Mouse (Mus musculus) midbrain, embryonic 12.5 days (tissue): Measurements from ENCODE around the gene Zfp780b. TPM values are rescaled to one million over a fixed set of nuclear protein-coding genes. Genes with fewer than 3 reads are reported as not detected.
A peak's percentile ranks its signal among the peaks of the same experiment; 100 is the strongest.
"Not testable (repeated sequence)": the region's sequence is repeated elsewhere in the genome, so short reads cannot be mapped to it uniquely, and the experiment has no call there.

ENCODE experiments used
- ATAC-seq: fragments of 200-750 bp; cut with Nextera tagmentation; 2 replicates; pipeline ENCODE4 v1.8.0; 2017; ENCODE audit warnings: low read depth, moderate TSS enrichment, moderate library complexity; ENCODE audit not compliant: low FRiP score
- H3K27ac ChIP-seq: fragments of 300-500 bp; sonication (generic); replicated peaks from 2 replicates; pipeline ENCODE4 v1.5.1; 2016; ENCODE audit warnings: mild to moderate bottlenecking
- H3K27me3 ChIP-seq: fragments of 300-500 bp; sonication (generic); 2 replicates; pipeline ENCODE4 v1.6.1; 2016; ENCODE audit warnings: mild to moderate bottlenecking
- H3K36me3 ChIP-seq: fragments of 300-500 bp; sonication (generic); 2 replicates; pipeline ENCODE4 v1.6.1; 2016
- H3K4me1 ChIP-seq: fragments of 300-500 bp; sonication (generic); 2 replicates; pipeline ENCODE4 v1.6.1; 2016
- H3K4me2 ChIP-seq: fragments of 300-500 bp; sonication (generic); replicated peaks from 2 replicates; pipeline ENCODE4 v1.6.1; 2016; ENCODE audit warnings: mild to moderate bottlenecking, moderate library complexity
- H3K4me3 ChIP-seq: fragments of 300-500 bp; sonication (generic); 2 replicates; pipeline ENCODE4 v1.5.1; 2016; ENCODE audit warnings: mild to moderate bottlenecking
- H3K9ac ChIP-seq: fragments of 300-500 bp; sonication (generic); replicated peaks from 2 replicates; pipeline ENCODE4 v1.6.1; 2016; ENCODE audit warnings: mild to moderate bottlenecking, moderate library complexity
- H3K9me3 ChIP-seq: fragments of 300-500 bp; sonication (generic); 2 replicates; pipeline ENCODE4 v1.6.1; 2016; ENCODE audit warnings: mild to moderate bottlenecking
- WGBS: fragments of 180-500 bp; shearing (Covaris S2); methylation state at CpG from one replicate; pipeline ENCODE4 v1.1.7; 2016; 5-methylcytosine and 5-hydroxymethylcytosine counted together
- polyA plus RNA-seq: library from polyadenylated mRNA; unstranded; fragments of >200 nt; fragmentation: Nextera tagmentation; extraction: Ambion mirVana; gene quantifications from 2 replicates; pipeline ENCODE4 v1.2.1, GENCODE M21; 2016

The Zfp780b gene
- 25.7 and 27.2 TPM in 2 replicates for polyA plus RNA-seq

GRCm38 (mm10) chr7:27978683-27979528, at the start of gene Zfp780b:
Gene Zfp780b, minus strand, starts transcription at chr7:27979171.
- peak within 1 kb of the TSS; percentile 80 for H3K4me3 ChIP-seq
- peak within 1 kb of the TSS; percentile 44 for H3K27ac ChIP-seq
- H3K36me3 ChIP-seq, result 0 out of 2 replicates have a peak, but pooled peaks cover 3% of the 10 kb centered on the region
- peaks cover 18% of the 10 kb centered on the region for H3K9me3 ChIP-seq
- H3K27me3 ChIP-seq, result no peaks in the 10 kb centered on the region
- peak within 1 kb of the TSS; percentile 85 for H3K9ac ChIP-seq
- WGBS, result under 1% methylated on average over 29 of the region's 29 CpGs
- H3K4me1 ChIP-seq, result peaks cover 12% of the 10 kb centered on the region
- ATAC-seq, result peak; percentile 89
- peak within 1 kb of the TSS; percentile 86 for H3K4me2 ChIP-seq

GRCm38 (mm10) chr7:28014445-28014810, 35.5 kb upstream of the Zfp780b start:
- Histone ChIP-seq H3K27me3 (no peaks in the 10 kb centered on the region), H3K36me3 (peaks cover 12% of the 10 kb centered on the region; the same call in 1 of the 2 replicates), H3K9me3 (0 out of 2 replicates have a peak, but pooled peaks cover 4% of the 10 kb centered on the region), H3K9ac (peak overlapping the region; percentile 90), H3K27ac (peak overlapping the region; percentile 16; the same call in 1 of the 2 replicates), H3K4me3 (peak overlapping the region; percentile 66), H3K4me1 (peaks cover 13% of the 10 kb centered on the region), H3K4me2 (peak overlapping the region; percentile 96)
- WGBS, result 23% methylated on average over 7 of the region's 7 CpGs
- peak; percentile 34; the same call in 1 of the 2 replicates for ATAC-seq

- Histone ChIP-seq H3K27me3 (no peaks in the 10 kb centered on the region), H3K36me3 (peaks cover 15% of the 10 kb centered on the region; the same call in 1 of the 2 replicates), H3K4me3 (peak within 1 kb of the TSS; percentile 66), H3K4me2 (peak within 1 kb of the TSS; percentile 96), H3K9ac (peak within 1 kb of the TSS; percentile 90), H3K4me1 (peaks cover 13% of the 10 kb centered on the region), H3K9me3 (0 out of 2 replicates have a peak, but pooled peaks cover 2% of the 10 kb centered on the region), H3K27ac (peak within 1 kb of the TSS; percentile 16; the same call in 1 of the 2 replicates)
- 1% methylated on average over 47 of the region's 47 CpGs for WGBS
- peak; percentile 93 for ATAC-seq
Measured at GRCm38 (mm10) chr7:28013549-28014444, 34.8 kb upstream of the Zfp780b start, which contains the start of gene Zfp850. Gene Zfp850, minus strand, starts transcription at chr7:28014115.

GRCm38 (mm10) chr7:28010271-28010670, 31.3 kb upstream of the Zfp780b start:
- H3K4me3 ChIP-seq, result no peak overlapping the region
- H3K9me3 ChIP-seq, result no peaks in the 10 kb centered on the region
- H3K4me1 ChIP-seq, result peaks cover 13% of the 10 kb centered on the region
- no peak overlapping the region for H3K27ac ChIP-seq
- WGBS, result 92% methylated on average over 3 of the region's 3 CpGs
- no peak overlapping the region for H3K9ac ChIP-seq
- peaks cover 31% of the 10 kb centered on the region for H3K36me3 ChIP-seq
- no peaks in the 10 kb centered on the region for H3K27me3 ChIP-seq
- no peak overlapping the region for H3K4me2 ChIP-seq
- no peak for ATAC-seq

GRCm38 (mm10) chr7:27982197-27982596, 3.2 kb upstream of the Zfp780b start:
- no peaks in the 10 kb centered on the region for H3K27me3 ChIP-seq
- no peak overlapping the region for H3K27ac ChIP-seq
- H3K36me3 ChIP-seq, result peaks cover 19% of the 10 kb centered on the region
- no peak overlapping the region for H3K4me2 ChIP-seq
- whole genome bisulfite sequencing, result 65% methylated on average over 2 of the region's 2 CpGs
- peaks cover 12% of the 10 kb centered on the region for H3K4me1 ChIP-seq
- no peak overlapping the region for H3K4me3 ChIP-seq
- no peak for ATAC-seq
- H3K9ac ChIP-seq, result no peak overlapping the region
- H3K9me3 ChIP-seq, result peaks cover 42% of the 10 kb centered on the region

DNA sequence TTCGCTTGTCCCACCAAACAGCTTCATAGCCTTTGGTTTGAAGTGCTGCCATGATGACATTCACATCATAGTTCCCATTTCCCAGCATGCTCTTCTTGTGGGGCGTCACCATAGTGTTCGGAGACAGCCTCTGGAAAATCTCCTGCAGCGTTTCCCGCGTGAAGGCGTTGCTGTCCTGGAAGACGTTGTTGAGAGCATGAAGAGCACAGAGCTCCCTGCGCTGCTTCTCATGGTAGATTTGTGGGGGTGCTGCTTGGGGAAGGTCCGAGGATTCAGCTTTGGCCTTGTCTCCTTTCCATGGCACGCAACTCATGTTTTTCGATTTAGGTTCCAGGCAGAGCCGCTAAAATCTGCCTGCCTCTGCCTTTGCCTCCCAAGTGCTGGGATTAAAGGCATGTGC, 29.5 kb downstream of the Zfp780b start:
- H3K27me3 ChIP-seq, H3K9me3 ChIP-seq, H3K36me3 ChIP-seq, H3K4me3 ChIP-seq, ATAC-seq, H3K9ac ChIP-seq, H3K4me2 ChIP-seq, H3K4me1 ChIP-seq, H3K27ac ChIP-seq: not testable (repeated sequence)
- WGBS, result 95% methylated on average over 13 of the region's 13 CpGs

- not testable (repeated sequence) for ATAC-seq, H3K4me2 ChIP-seq, H3K9me3 ChIP-seq, H3K27ac ChIP-seq, H3K4me1 ChIP-seq, H3K36me3 ChIP-seq, H3K9ac ChIP-seq, H3K4me3 ChIP-seq, H3K27me3 ChIP-seq
- WGBS, result 35% methylated on average over 5 of the region's 7 CpGs
Measured at GRCm38 (mm10) chr7:27941869-27942268, 37.1 kb downstream of the Zfp780b start.

DNA sequence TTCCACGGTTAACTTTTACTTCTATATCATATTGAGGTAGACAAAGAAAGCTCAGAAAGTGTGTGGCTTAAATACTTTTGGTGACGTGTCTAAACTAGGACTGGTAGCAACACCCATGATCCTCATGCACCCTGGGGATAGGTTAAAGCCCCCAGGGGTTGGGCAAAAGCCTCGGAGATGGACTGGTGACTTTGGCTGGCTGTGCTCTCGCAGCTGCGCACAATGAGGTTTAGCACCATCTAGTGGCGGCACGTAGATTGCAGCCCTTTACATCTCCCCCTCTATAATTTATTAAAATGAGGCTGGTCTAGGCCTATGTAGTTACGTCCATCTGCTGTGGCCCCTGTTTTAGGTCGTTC, 45.2 kb downstream of the Zfp780b start:
- not testable (repeated sequence) for H3K4me3 ChIP-seq, H3K27me3 ChIP-seq, ATAC-seq, H3K9ac ChIP-seq, H3K4me1 ChIP-seq, H3K9me3 ChIP-seq, H3K27ac ChIP-seq, H3K36me3 ChIP-seq
- peak overlapping the region; percentile 40 for H3K4me2 ChIP-seq
- 8% methylated on average over 1 of the region's 9 CpGs for WGBS

DNA sequence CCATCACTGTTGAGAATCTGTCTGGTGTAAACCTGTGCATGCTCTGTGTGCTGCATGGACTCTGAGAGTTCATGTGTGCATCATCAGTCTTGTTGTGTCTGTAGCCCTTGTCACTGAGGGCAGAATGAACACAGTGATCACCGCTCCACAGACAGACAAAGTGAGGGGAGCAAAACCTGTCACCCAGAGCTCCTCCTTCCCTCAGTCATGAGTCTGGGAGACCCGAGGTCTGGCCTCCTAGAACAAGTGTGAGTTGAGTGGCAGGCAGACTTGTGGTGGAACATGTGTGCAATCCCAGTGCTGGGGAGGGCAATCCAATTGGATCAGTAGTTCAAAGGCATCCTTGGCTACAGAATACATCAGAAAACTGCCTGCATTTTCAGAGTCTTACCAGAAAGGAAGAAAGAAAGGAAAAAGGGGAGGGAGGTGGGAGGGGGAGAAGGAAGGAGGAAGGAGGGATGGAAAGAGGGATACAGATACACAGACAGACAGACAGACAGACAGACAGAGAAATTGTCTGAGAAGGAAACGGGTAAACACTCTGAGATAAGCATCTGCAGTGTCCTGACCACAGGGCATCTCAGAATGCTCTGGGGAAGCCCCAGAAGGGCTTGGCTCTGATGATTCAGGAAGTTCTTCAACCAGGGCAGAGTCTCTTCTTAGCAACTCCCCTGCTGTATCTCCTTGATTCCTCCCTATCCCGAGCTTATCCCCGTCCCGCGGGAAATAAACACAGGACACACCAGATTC, 45.7 kb downstream of the Zfp780b start:
- no peaks in the 10 kb centered on the region for H3K36me3 ChIP-seq
- no peak overlapping the region for H3K27ac ChIP-seq
- H3K27me3 ChIP-seq, result no peaks in the 10 kb centered on the region
- 0 out of 2 replicates have a peak, but pooled peaks have one; percentile 12 for ATAC-seq
- H3K4me3 ChIP-seq, result no peak overlapping the region
- no peaks in the 10 kb centered on the region for H3K9me3 ChIP-seq
- no peak overlapping the region for H3K9ac ChIP-seq
- WGBS, result 28% methylated on average over 7 of the region's 7 CpGs
- H3K4me2 ChIP-seq, result peak overlapping the region; percentile 40
- H3K4me1 ChIP-seq, result peaks cover 10% of the 10 kb centered on the region; the same call in 1 of the 2 replicates

- Histone ChIP-seq H3K9me3 (no peaks in the 10 kb centered on the region), H3K9ac (peak within 1 kb of the TSS; percentile 78), H3K36me3 (peaks cover 14% of the 10 kb centered on the region), H3K4me2 (peak within 1 kb of the TSS; percentile 87), H3K4me3 (peak within 1 kb of the TSS; percentile 71), H3K27ac (no peak within 1 kb of the TSS; the same call in 1 of the 2 replicates), H3K27me3 (no peaks in the 10 kb centered on the region), H3K4me1 (peaks cover 13% of the 10 kb centered on the region; the same call in 1 of the 2 replicates)
- WGBS, result 6% methylated on average over 40 of the region's 40 CpGs
- ATAC-seq, result peak; percentile 80
Measured at GRCm38 (mm10) chr7:27928818-27929695, 49.9 kb downstream of the Zfp780b start, which contains the start of gene Zfp974. Gene Zfp974, minus strand, starts transcription at chr7:27929460.
